Mouse (Mus musculus) G1E (cell line): ENCODE measurements around the gene Cdc37l1.

Experiments used
- CTCF ChIP-seq: IDR thresholded peaks from 2 replicates; pipeline ENCODE4 v1.5.1; 2012; ENCODE audit warnings: low read depth, low read length, inconsistent platforms, mixed read lengths
- GATA1 ChIP-seq: IDR thresholded peaks from 2 replicates; pipeline ENCODE4 v1.6.1; 2012; ENCODE audit warnings: borderline replicate concordance, low read length, inconsistent platforms, mixed read lengths
- GATA2 ChIP-seq: IDR thresholded peaks from 2 replicates; pipeline ENCODE4 v1.6.1; 2012; ENCODE audit warnings: low read depth, low read length, inconsistent platforms, borderline replicate concordance
- POLR2AphosphoS5 ChIP-seq: IDR thresholded peaks from 2 replicates; pipeline ENCODE4 v1.6.1; 2012; ENCODE audit warnings: low read depth, low read length, inconsistent platforms; ENCODE audit not compliant: insufficient replicate concordance
- TAL1 ChIP-seq: conservative IDR thresholded peaks from 2 replicates; pipeline ENCODE4 v1.6.1; 2012; ENCODE audit warnings: low read depth, low read length, inconsistent platforms, mixed read lengths

GRCm38 (mm10) chr19:29050186-29050980, 60.2 kb downstream of the Cdc37l1 start:
- no peak for TF ChIP-seq CTCF
- no peak for TF ChIP-seq POLR2AphosphoS5
- no peak for TF ChIP-seq TAL1
- no peak for TF ChIP-seq GATA1
- no peak for TF ChIP-seq GATA2
